Mouse (Mus musculus): Measurements from ENCODE around the gene Dnase1l3. TPM values are rescaled to one million over a fixed set of nuclear protein-coding genes. Genes with fewer than 3 reads are reported as not detected.

The Dnase1l3 gene
- polyA plus RNA-seq, 1 experiment from 2014 or later, result 0.10 TPM

DNA sequence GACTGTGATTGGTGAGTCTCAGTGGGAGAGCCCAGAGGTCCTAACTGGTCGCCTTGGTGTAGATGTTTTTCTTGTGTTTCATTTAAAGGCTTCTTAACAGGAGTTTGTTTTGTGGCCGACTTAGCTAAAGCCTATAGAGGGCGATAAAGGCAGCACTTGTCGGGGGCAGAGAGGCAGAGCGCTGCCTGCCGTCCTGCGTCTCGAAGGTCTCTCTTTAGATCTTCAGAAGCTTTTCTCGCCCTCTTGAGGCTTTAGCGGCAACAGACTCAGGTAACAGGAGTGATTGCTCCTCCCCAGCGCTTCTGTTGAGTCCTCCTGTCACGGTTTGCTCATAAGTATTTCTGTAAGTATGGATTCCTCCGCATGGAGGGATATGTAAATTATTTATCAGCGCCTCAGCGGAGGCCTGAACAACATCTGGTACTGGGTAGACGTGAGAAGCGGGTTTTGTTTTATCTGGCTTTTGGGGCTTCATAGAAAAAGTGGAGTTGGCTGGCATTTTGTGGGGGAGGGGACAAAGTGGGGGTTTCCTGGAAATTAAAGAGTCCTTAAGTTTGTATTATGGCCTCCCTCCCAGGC lies 57.2 kb downstream of the Dnase1l3 start:
- Histone ChIP-seq H3K27me3 (replicated peaks; ENCODE audit: control insufficient read depth, insufficient read depth, low read length) (no peaks in the 10 kb centered on the region), H3K9me3 (ENCODE audit: control insufficient read depth, low read length) (no peaks in the 10 kb centered on the region), H3K36me3 (ENCODE audit: control insufficient read depth, insufficient read depth) (peaks cover 6% of the 10 kb centered on the region), H3K9ac (replicated peaks; ENCODE audit: low read depth, low read length) (no peak overlapping the region), H3K27ac (ENCODE audit: low read length) (no peak overlapping the region), H3K4me3 (replicated peaks; ENCODE audit: low read length) (no peak overlapping the region), H3K4me1 (replicated peaks; ENCODE audit: control insufficient read depth, insufficient read depth, low read length) (no peaks in the 10 kb centered on the region), H3K4me2 (ENCODE audit: low read length) (no peak overlapping the region)
- peak; percentile 54 for ATAC-seq
- 18% methylated on average over 17 of the region's 17 CpGs for WGBS

DNA sequence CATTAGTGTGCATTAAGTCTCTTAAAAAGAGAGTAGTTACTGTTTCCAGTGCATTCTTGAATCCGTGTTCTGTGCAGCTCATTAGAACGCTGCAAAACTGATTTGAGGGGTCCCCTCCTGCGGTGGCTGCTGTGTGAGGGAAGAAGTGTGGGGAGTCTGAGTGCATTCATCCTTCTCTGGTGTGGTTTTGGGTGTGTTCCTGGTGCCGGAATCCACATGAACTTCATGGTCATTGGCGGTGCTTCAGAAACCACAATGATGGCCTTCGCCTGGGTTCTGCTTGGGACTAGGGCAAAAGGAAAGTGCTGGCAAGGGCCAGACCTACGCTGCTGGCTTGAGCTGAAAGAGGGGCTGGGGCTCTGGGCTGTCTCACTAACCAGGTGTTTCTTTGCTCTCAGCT lies 60.2 kb downstream of the Dnase1l3 start:
- no peak for ATAC-seq
- Histone ChIP-seq H3K4me2 (ENCODE audit: low read length) (no peak overlapping the region), H3K36me3 (ENCODE audit: control insufficient read depth, insufficient read depth) (peaks cover 6% of the 10 kb centered on the region), H3K4me3 (replicated peaks; ENCODE audit: low read length) (no peak overlapping the region), H3K27me3 (replicated peaks; ENCODE audit: control insufficient read depth, insufficient read depth, low read length) (no peaks in the 10 kb centered on the region), H3K9me3 (ENCODE audit: control insufficient read depth, low read length) (no peaks in the 10 kb centered on the region), H3K9ac (replicated peaks; ENCODE audit: low read depth, low read length) (no peak overlapping the region), H3K4me1 (replicated peaks; ENCODE audit: control insufficient read depth, insufficient read depth, low read length) (no peaks in the 10 kb centered on the region), H3K27ac (ENCODE audit: low read length) (no peak overlapping the region)
- WGBS, result 96% methylated on average over 7 of the region's 7 CpGs

DNA sequence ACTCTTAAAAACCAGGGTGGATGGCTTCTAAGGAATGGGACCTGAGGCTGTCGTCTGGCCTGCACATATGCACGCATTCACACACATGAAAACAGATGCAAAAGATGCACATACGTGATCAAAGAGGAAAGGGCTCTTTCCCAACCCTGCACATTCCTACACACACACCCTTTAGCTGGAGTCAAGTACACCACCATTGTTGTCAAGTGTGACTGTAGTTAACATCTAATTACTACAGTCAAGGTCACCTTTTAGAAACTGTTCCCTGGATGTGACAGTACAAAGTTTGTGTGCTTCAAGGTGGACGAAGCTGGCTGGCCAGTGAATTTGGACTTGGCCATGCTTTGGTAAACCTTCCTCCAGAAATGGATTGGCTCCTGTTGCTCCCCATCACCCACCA lies 62.2 kb downstream of the Dnase1l3 start:
- Histone ChIP-seq H3K27ac (ENCODE audit: low read length) (no peak overlapping the region), H3K9me3 (ENCODE audit: control insufficient read depth, low read length) (no peaks in the 10 kb centered on the region), H3K27me3 (replicated peaks; ENCODE audit: control insufficient read depth, insufficient read depth, low read length) (no peaks in the 10 kb centered on the region), H3K9ac (replicated peaks; ENCODE audit: low read depth, low read length) (no peak overlapping the region), H3K4me2 (ENCODE audit: low read length) (no peak overlapping the region), H3K4me1 (replicated peaks; ENCODE audit: control insufficient read depth, insufficient read depth, low read length) (no peaks in the 10 kb centered on the region), H3K36me3 (ENCODE audit: control insufficient read depth, insufficient read depth) (peaks cover 10% of the 10 kb centered on the region), H3K4me3 (replicated peaks; ENCODE audit: low read length) (no peak overlapping the region)
- no peak for ATAC-seq
- 91% methylated on average over 4 of the region's 4 CpGs for WGBS

DNA sequence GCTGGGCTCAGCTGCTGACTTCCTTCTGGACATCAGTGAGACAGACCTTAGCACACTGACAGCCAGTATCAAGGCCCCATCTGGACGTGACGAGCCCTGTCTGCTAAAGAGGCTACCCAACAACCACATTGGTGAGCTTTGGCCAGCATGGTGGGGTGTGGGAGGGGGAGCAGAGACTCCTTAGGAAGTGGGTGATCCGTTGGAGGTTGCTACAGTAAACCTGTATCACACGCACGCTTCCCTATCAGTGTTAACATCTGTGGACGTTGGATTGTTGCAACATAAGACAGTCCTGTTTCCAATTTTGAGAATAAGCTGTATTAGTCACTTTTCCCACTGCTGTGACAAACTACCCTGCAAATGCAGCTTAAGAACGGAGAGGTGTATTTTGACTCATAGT lies 65.3 kb downstream of the Dnase1l3 start:
- 92% methylated on average over 7 of the region's 7 CpGs for WGBS
- no peak for ATAC-seq
- Histone ChIP-seq H3K27ac (ENCODE audit: low read length) (no peak overlapping the region), H3K4me1 (replicated peaks; ENCODE audit: control insufficient read depth, insufficient read depth, low read length) (no peaks in the 10 kb centered on the region), H3K4me2 (ENCODE audit: low read length) (no peak overlapping the region), H3K27me3 (replicated peaks; ENCODE audit: control insufficient read depth, insufficient read depth, low read length) (no peaks in the 10 kb centered on the region), H3K36me3 (ENCODE audit: control insufficient read depth, insufficient read depth) (peaks cover 11% of the 10 kb centered on the region; the same call in 1 of the 2 replicates), H3K4me3 (replicated peaks; ENCODE audit: low read length) (no peak overlapping the region), H3K9ac (replicated peaks; ENCODE audit: low read depth, low read length) (no peak overlapping the region), H3K9me3 (ENCODE audit: control insufficient read depth, low read length) (no peaks in the 10 kb centered on the region)

DNA sequence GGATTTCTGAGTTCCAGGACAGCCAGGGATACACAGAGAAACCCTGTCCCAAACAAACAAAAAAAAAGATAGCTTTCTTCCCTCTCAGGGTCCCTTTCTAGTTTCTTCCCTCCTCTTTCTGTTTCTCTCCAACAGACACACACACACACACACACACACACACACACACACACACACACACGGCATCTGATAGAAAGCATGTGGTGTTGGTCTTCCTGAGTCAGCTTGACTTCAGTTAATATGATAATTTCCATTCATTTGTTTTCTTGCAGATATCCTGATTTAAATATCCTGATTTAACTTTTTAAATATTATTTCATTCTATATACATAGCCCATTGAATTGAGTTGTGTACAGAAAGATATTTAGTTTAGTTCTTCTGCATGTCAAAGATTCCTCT lies 66.0 kb downstream of the Dnase1l3 start:
- ATAC-seq, result no peak
- Histone ChIP-seq H3K36me3 (ENCODE audit: control insufficient read depth, insufficient read depth) (peaks cover 10% of the 10 kb centered on the region; the same call in 1 of the 2 replicates), H3K4me2 (ENCODE audit: low read length) (no peak overlapping the region), H3K9me3 (ENCODE audit: control insufficient read depth, low read length) (no peaks in the 10 kb centered on the region), H3K4me1 (replicated peaks; ENCODE audit: control insufficient read depth, insufficient read depth, low read length) (no peaks in the 10 kb centered on the region), H3K27me3 (replicated peaks; ENCODE audit: control insufficient read depth, insufficient read depth, low read length) (no peaks in the 10 kb centered on the region), H3K4me3 (replicated peaks; ENCODE audit: low read length) (no peak overlapping the region), H3K27ac (ENCODE audit: low read length) (no peak overlapping the region), H3K9ac (replicated peaks; ENCODE audit: low read depth, low read length) (no peak overlapping the region)
- 81% methylated on average over 1 of the region's 1 CpGs for WGBS

DNA sequence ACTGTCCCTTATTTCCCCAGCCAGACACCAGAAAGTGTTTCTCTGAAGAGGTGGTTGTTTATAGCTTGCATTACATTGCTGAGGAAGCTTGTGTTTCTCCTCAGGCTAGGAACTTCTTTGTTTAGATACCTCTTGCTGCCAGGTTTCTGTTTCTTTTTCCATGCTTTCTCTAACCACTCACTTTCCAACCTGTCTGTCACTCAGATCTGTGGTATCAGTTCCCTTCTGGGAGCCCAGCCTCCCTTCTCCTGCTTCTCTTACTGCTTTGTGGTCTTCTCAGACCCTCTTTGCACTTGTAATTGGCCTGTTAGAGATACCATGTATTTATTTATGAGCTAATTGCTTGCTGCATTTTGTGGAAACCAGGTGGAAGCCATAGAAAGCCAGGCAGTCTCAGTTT lies 70.7 kb downstream of the Dnase1l3 start:
- no peaks in the 10 kb centered on the region for H3K27me3 ChIP-seq (replicated peaks; ENCODE audit: control insufficient read depth, insufficient read depth, low read length)
- H3K36me3 ChIP-seq (ENCODE audit: control insufficient read depth, insufficient read depth), result peaks cover 27% of the 10 kb centered on the region
- H3K4me2 ChIP-seq (ENCODE audit: low read length), result no peak overlapping the region
- no peak overlapping the region for H3K27ac ChIP-seq (ENCODE audit: low read length)
- no peak overlapping the region for H3K9ac ChIP-seq (replicated peaks; ENCODE audit: low read depth, low read length)
- ATAC-seq, result no peak
- H3K9me3 ChIP-seq (ENCODE audit: control insufficient read depth, low read length), result no peaks in the 10 kb centered on the region
- no peak overlapping the region for H3K4me3 ChIP-seq (replicated peaks; ENCODE audit: low read length)
- H3K4me1 ChIP-seq (replicated peaks; ENCODE audit: control insufficient read depth, insufficient read depth, low read length), result no peaks in the 10 kb centered on the region

DNA sequence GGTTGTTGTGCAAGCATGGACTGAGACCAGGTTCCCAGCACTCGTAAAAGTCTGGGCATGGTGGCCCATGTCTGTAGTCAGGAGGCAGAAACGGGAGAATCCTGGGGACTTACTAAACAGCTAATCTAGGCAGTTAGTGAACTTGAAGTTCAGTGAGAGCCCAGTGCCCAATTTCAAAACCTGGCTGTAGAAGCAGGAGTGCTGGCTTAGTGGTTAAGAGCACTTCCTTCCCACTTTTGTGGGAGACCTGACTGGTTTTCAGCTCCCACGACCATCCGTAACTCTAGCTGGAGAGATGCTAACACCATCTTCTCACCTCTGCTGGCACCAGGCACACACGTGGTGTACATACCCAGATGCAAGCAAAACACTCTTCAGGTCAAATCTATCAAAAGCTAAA lies 72.9 kb downstream of the Dnase1l3 start:
- H3K27me3 ChIP-seq (replicated peaks; ENCODE audit: control insufficient read depth, insufficient read depth, low read length), result no peaks in the 10 kb centered on the region
- H3K9ac ChIP-seq (replicated peaks; ENCODE audit: low read depth, low read length), result no peak overlapping the region
- no peak overlapping the region for H3K4me2 ChIP-seq (ENCODE audit: low read length)
- no peak overlapping the region for H3K4me3 ChIP-seq (replicated peaks; ENCODE audit: low read length)
- no peaks in the 10 kb centered on the region for H3K4me1 ChIP-seq (replicated peaks; ENCODE audit: control insufficient read depth, insufficient read depth, low read length)
- no peak for ATAC-seq
- H3K27ac ChIP-seq (ENCODE audit: low read length), result no peak overlapping the region
- no peaks in the 10 kb centered on the region for H3K9me3 ChIP-seq (ENCODE audit: control insufficient read depth, low read length)
- WGBS, result 90% methylated on average over 5 of the region's 5 CpGs
- peaks cover 25% of the 10 kb centered on the region for H3K36me3 ChIP-seq (ENCODE audit: control insufficient read depth, insufficient read depth)

DNA sequence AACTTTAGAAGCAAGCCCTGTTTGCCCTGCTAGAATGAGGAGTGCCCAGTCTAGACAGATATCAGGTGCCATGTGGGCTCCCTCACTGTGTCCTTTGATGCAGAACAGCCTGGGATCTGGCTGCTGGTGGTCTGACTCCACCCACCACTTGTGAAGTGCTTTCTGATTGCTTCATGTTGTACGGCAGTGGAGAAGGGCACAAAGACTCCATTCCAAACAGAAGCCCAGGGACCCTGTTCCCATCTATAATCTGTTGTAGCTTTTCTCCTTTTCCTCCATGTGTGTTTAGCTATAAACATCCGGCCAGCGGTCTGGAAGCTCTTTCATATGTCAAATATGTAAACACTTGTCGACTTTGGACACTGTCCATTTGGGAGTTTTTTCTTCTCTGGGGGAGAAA lies 74.5 kb downstream of the Dnase1l3 start:
- no peak overlapping the region for H3K4me2 ChIP-seq (ENCODE audit: low read length)
- no peak overlapping the region for H3K4me3 ChIP-seq (replicated peaks; ENCODE audit: low read length)
- H3K27ac ChIP-seq (ENCODE audit: low read length), result no peak overlapping the region
- H3K27me3 ChIP-seq (replicated peaks; ENCODE audit: control insufficient read depth, insufficient read depth, low read length), result no peaks in the 10 kb centered on the region
- H3K9me3 ChIP-seq (ENCODE audit: control insufficient read depth, low read length), result no peaks in the 10 kb centered on the region
- H3K36me3 ChIP-seq (ENCODE audit: control insufficient read depth, insufficient read depth), result peaks cover 27% of the 10 kb centered on the region
- H3K4me1 ChIP-seq (replicated peaks; ENCODE audit: control insufficient read depth, insufficient read depth, low read length), result no peaks in the 10 kb centered on the region
- no peak overlapping the region for H3K9ac ChIP-seq (replicated peaks; ENCODE audit: low read depth, low read length)
- 68% methylated on average over 4 of the region's 4 CpGs for WGBS
- no peak for ATAC-seq

DNA sequence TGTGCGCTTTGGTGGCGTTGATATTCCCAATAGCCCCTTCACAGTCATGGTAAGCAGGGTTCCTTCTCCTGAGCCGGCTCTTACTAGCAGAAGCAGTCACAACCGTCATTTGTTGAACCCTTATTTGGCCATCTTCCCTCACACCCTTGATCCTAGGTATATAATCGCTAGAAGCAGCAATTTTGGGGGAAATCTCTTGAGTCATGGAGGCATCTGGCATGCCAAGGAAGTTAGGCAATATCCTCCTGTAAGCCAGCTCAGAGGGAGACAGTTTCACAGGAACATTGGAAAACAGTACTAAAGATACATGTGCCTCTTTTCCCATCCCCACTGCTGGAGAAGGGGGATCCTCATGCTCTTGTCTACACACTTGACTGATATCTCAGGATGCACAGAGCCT lies 75.1 kb downstream of the Dnase1l3 start:
- Histone ChIP-seq H3K9ac (replicated peaks; ENCODE audit: low read depth, low read length) (no peak overlapping the region), H3K4me2 (ENCODE audit: low read length) (no peak overlapping the region), H3K4me3 (replicated peaks; ENCODE audit: low read length) (no peak overlapping the region), H3K9me3 (ENCODE audit: control insufficient read depth, low read length) (no peaks in the 10 kb centered on the region), H3K27ac (ENCODE audit: low read length) (no peak overlapping the region), H3K27me3 (replicated peaks; ENCODE audit: control insufficient read depth, insufficient read depth, low read length) (no peaks in the 10 kb centered on the region), H3K4me1 (replicated peaks; ENCODE audit: control insufficient read depth, insufficient read depth, low read length) (no peaks in the 10 kb centered on the region), H3K36me3 (ENCODE audit: control insufficient read depth, insufficient read depth) (peaks cover 27% of the 10 kb centered on the region)
- 90% methylated on average over 5 of the region's 5 CpGs for WGBS
- ATAC-seq, result no peak

Measured in forebrain, embryonic 16.5 days (tissue).